Mouse (Mus musculus) frontal cortex, adult 2 months (tissue): ENCODE data around the gene Actr3b. TPM values are rescaled to one million over a fixed set of nuclear protein-coding genes. Genes with fewer than 3 reads are reported as not detected.
A peak's percentile ranks its signal among the peaks of the same experiment; 100 is the strongest.

Experiments
- DNase-seq, 2 experiments: peaks; one replicate each; pipeline ENCODE4 v3.0.0; 2022; ENCODE audit warnings: low spot score in 1 of 2; ENCODE audit errors: extremely low spot score in 1 of 2
- polyA plus RNA-seq: library from polyadenylated mRNA; depleted of rRNA; stranded (reverse); fragments of >200 nt; gene quantifications from 2 replicates; pipeline ENCODE4 v1.2.3, GENCODE M21; 2012; rRNA removed

The Actr3b gene
- polyA plus RNA-seq, 1 experiment, result 101 TPM

GRCm38 (mm10) chr5:25877281-25877680 lies 117.5 kb downstream of the Actr3b start:
- no peak for DNase-seq

DNA sequence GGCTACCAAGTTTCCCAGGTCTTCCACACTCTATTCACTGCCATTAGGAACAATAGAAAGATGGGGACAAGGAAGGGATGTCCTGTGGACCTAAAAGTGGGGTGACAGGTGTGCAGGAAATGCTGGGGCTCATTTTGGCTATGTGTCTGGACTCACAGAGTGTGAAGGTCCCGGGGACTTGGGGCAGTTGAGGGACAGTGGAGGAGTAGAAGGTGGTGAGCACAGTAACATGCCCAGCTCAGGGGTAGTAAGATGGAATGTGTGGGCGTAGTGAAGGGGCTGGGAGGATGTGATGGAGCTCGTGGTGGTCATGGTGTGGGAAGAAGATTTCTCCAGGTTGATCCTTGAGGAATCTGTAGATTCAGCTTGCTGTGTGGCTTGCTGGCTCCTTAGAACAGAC lies 118.2 kb downstream of the Actr3b start:
- DNase-seq, result no peak

- no peak for DNase-seq
Measured at GRCm38 (mm10) chr5:25886708-25887107, 126.9 kb downstream of the Actr3b start.

GRCm38 (mm10) chr5:25889746-25890382 lies 130.1 kb downstream of the Actr3b start:
- no peak for DNase-seq

DNA sequence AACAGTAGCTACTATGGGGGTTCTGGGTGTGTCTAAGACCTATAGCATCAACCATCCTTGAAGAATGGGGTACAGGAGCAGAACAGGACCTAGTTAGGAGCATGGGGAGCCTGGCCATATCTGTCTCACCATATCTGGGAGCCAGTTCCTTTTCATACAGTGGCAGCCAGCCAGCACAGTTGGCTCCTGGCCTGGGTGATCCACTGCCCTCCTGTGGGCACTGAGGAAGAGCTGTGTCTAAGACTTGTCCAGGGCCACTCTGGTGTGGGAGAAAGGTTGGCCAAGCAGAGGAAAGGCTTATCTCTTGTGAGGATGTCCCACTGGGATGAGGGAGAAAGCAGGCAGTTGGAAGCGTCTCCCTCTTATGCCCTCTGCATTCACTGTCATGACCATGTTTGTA lies 131.5 kb downstream of the Actr3b start:
- peak in 1 of 2 experiments; percentile 19 for DNase-seq

Other genes starting within 250 kb of the Actr3b start
- gene Cct8l1, start 243.9 kb upstream of the Actr3b start, polyA plus RNA-seq, result 0.13 and 0.18 TPM in 2 replicates
- 5.3 and 5.4 TPM in 2 replicates for gene Xrcc2, start 54.2 kb upstream of the Actr3b start, polyA plus RNA-seq
- not detected in 2 replicates for gene Gm21663, start 182.4 kb downstream of the Actr3b start, polyA plus RNA-seq
- gene Gm21671, start 194.4 kb downstream of the Actr3b start, polyA plus RNA-seq, result not detected in 2 replicates
- not detected in 2 replicates for gene Gm21680, start 212.7 kb downstream of the Actr3b start, polyA plus RNA-seq
- not detected in 2 replicates for gene Gm21698, start 228.7 kb downstream of the Actr3b start, polyA plus RNA-seq
- gene Gm1979, start 244.8 kb downstream of the Actr3b start, polyA plus RNA-seq, result not detected in 2 replicates